Mouse (Mus musculus): ENCODE data around the gene Pacs2. TPM values are rescaled to one million over a fixed set of nuclear protein-coding genes. Genes with fewer than 3 reads are reported as not detected.

Pacs2 gene
- total RNA-seq, 1 experiment = 17.2 TPM

DNA sequence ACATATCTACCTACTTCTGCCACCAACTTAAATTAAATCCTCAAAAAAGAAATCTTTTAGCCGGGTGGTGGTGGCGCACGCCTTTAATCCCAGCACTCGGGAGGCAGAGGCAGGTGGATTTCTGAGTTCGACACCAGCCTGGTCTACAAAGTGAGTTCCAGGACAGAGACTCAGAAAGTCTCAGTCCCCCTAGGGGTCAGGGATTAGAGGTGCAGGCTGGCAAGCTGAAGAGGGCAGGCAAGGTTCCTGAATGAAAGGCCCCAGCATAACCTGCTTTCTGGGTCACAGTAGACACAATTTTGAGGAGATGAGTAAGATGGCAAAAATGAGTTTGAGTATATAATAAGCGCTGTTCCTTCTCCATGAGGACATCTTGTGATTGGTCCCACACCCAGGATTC, 29.0 kb upstream of the Pacs2 start:
- TF ChIP-seq ZC3H11A (IDR thresholded peaks at IDR 0.05; ENCODE audit: borderline replicate concordance, low read depth, low read length) (no peak), MAFK (IDR thresholded peaks at IDR 0.05; ENCODE audit: insufficient read depth, low read depth, low read length) (no peak), ZNF384 (IDR thresholded peaks at IDR 0.05; ENCODE audit: low read depth, low read length) (no peak), CHD2 (IDR thresholded peaks at IDR 0.05; ENCODE audit: low read depth, low read length) (no peak), HCFC1 (IDR thresholded peaks at IDR 0.05; ENCODE audit: borderline replicate concordance, insufficient read depth, low read length) (no peak)

DNA sequence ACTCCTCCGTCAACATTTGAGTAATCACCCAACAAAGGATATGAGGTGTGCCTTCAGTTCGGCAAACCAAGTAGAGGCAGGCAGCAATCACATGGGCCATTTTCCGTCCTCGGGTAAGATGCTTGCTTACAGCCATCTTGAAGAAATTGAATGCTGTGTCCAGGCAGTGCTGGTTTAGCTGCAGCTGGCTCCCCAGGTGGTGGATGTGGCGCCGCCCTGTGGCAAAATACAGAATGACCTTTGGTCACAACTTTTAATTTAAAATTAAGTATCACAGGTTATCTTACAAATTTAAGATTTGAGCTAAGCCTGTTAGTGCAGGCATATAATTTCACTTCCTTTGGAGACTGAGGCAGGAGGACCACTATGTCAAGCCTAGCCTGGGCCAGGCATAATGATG, 26.4 kb upstream of the Pacs2 start:
- no peak for DNase-seq (ENCODE audit: low read depth, low spot score)

More for the DNA sequence above, 29.0 kb upstream of the Pacs2 start:
- no peaks in the 10 kb centered on the region for H3K4me1 ChIP-seq (ENCODE audit: control insufficient read depth in 2 of 2, insufficient read depth in 2 of 2, low read length in 2 of 2, poor library complexity in 1 of 2)
- H3K9me3 ChIP-seq (ENCODE audit: control insufficient read depth, insufficient read depth, low read depth, low read length) = no peaks in the 10 kb centered on the region
- peaks cover 18% of the 10 kb centered on the region; the same call in 1 of the 2 replicates for H3K36me3 ChIP-seq (ENCODE audit: control insufficient read depth, insufficient read depth, low read length, poor library complexity, severe bottlenecking)
- in situ Hi-C loops (cut with MboI; ENCODE audit: low sequenced_read_pairs in 2 of 2, unreplicated experiment in 2 of 2) = no loop called here
- DNase-seq (ENCODE audit: low read depth, low spot score) = no peak
- H3K4me3 ChIP-seq (ENCODE audit: insufficient read depth in 1 of 2, low read depth in 1 of 2, low read length in 2 of 2, poor library complexity in 1 of 2, severe bottlenecking in 1 of 2) = no peak overlapping the region
- no peak overlapping the region for H3K9ac ChIP-seq (ENCODE audit: insufficient read depth, low read depth, low read length, poor library complexity, severe bottlenecking)
- no peak overlapping the region for H3K27ac ChIP-seq (ENCODE audit: insufficient read depth, low read depth, low read length, poor library complexity, severe bottlenecking)

DNA sequence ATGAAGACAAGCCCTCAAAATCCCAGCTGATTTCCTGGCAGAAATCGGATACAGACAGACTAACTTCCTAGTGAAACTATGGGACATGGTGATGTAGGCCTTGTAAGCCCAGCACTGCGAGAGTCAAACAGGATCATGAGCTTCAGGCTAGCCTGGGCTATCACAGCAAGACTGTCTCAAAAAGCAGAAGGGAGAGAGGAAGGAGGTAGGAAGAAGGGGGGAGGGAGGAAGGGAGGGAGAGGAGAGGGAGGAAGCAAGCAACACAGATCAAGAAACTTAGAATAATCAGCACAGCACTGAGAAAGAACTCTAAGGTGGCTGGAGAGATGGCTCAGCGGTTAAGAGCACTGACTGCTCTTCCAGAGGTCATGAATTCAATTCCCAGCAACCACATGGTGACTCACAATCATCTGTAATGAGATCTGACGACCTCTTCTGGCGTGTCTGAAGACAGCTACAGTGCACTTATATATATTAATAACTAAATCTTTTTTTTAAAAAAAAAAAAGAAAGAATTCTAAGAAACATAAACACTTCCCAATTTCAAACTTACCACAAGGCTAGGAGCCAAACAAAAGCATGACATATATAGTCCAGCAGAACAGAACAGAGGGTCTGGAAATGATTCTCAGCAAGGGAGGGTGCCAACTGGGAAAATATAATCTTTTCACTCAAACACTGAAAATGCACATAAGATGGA, 23.5 kb upstream of the Pacs2 start:
- no peaks in the 10 kb centered on the region for H3K9me3 ChIP-seq (ENCODE audit: control insufficient read depth, insufficient read depth, low read depth, low read length)
- no peak overlapping the region for H3K4me3 ChIP-seq (ENCODE audit: insufficient read depth in 1 of 2, low read depth in 1 of 2, low read length in 2 of 2, poor library complexity in 1 of 2, severe bottlenecking in 1 of 2)
- TF ChIP-seq ZC3H11A (IDR thresholded peaks at IDR 0.05; ENCODE audit: borderline replicate concordance, low read depth, low read length) = no peak
- TF ChIP-seq ZNF384 (IDR thresholded peaks at IDR 0.05; ENCODE audit: low read depth, low read length) = no peak
- no peak for TF ChIP-seq CHD2 (IDR thresholded peaks at IDR 0.05; ENCODE audit: low read depth, low read length)
- TF ChIP-seq MAFK (IDR thresholded peaks at IDR 0.05; ENCODE audit: insufficient read depth, low read depth, low read length) = no peak
- no peak for TF ChIP-seq HCFC1 (IDR thresholded peaks at IDR 0.05; ENCODE audit: borderline replicate concordance, insufficient read depth, low read length)
- in situ Hi-C loops (cut with MboI; ENCODE audit: low sequenced_read_pairs in 2 of 2, unreplicated experiment in 2 of 2) = no loop called here
- DNase-seq (ENCODE audit: low read depth, low spot score) = no peak
- H3K4me1 ChIP-seq (ENCODE audit: control insufficient read depth in 2 of 2, insufficient read depth in 2 of 2, low read length in 2 of 2, poor library complexity in 1 of 2) = no peaks in the 10 kb centered on the region
- H3K36me3 ChIP-seq (ENCODE audit: control insufficient read depth, insufficient read depth, low read length, poor library complexity, severe bottlenecking) = peaks cover 8% of the 10 kb centered on the region; the same call in 1 of the 2 replicates
- no peak overlapping the region for H3K9ac ChIP-seq (ENCODE audit: insufficient read depth, low read depth, low read length, poor library complexity, severe bottlenecking)
- H3K27ac ChIP-seq (ENCODE audit: insufficient read depth, low read depth, low read length, poor library complexity, severe bottlenecking) = no peak overlapping the region

More for the DNA sequence above, 26.4 kb upstream of the Pacs2 start:
- Histone ChIP-seq H3K4me1 (ENCODE audit: control insufficient read depth in 2 of 2, insufficient read depth in 2 of 2, low read length in 2 of 2, poor library complexity in 1 of 2) (no peaks in the 10 kb centered on the region), H3K4me3 (ENCODE audit: insufficient read depth in 1 of 2, low read depth in 1 of 2, low read length in 2 of 2, poor library complexity in 1 of 2, severe bottlenecking in 1 of 2) (no peak overlapping the region), H3K9ac (ENCODE audit: insufficient read depth, low read depth, low read length, poor library complexity, severe bottlenecking) (no peak overlapping the region), H3K36me3 (ENCODE audit: control insufficient read depth, insufficient read depth, low read length, poor library complexity, severe bottlenecking) (peaks cover 9% of the 10 kb centered on the region; the same call in 1 of the 2 replicates), H3K27ac (ENCODE audit: insufficient read depth, low read depth, low read length, poor library complexity, severe bottlenecking) (no peak overlapping the region), H3K9me3 (ENCODE audit: control insufficient read depth, insufficient read depth, low read depth, low read length) (no peaks in the 10 kb centered on the region)
- in situ Hi-C loops (cut with MboI; ENCODE audit: low sequenced_read_pairs in 2 of 2, unreplicated experiment in 2 of 2) = no loop called here
- no peak for TF ChIP-seq ZNF384 (IDR thresholded peaks at IDR 0.05; ENCODE audit: low read depth, low read length)
- TF ChIP-seq MAFK (IDR thresholded peaks at IDR 0.05; ENCODE audit: insufficient read depth, low read depth, low read length) = no peak
- no peak for TF ChIP-seq HCFC1 (IDR thresholded peaks at IDR 0.05; ENCODE audit: borderline replicate concordance, insufficient read depth, low read length)
- no peak for TF ChIP-seq CHD2 (IDR thresholded peaks at IDR 0.05; ENCODE audit: low read depth, low read length)
- no peak for TF ChIP-seq ZC3H11A (IDR thresholded peaks at IDR 0.05; ENCODE audit: borderline replicate concordance, low read depth, low read length)

DNA sequence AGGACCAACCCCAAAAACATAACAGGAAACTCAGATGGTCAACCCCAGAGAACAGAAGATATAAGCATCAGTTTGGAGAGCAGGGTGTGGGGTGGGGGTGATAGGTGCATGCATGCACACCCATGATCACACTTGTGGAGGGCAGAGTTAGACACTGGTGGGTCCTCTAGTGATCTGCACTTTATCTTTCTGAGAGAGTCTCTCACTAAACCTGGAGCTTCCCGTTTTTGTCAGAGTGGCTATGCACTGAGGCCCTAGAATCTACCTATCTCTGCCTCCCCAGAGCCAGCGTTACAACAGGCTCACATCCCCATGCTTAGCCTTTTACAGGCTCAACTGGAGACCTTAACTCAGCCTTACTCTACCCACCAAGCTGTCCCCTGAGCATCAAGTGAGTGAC, 22.9 kb upstream of the Pacs2 start:
- no peak for DNase-seq (ENCODE audit: low read depth, low spot score)
- TF ChIP-seq CHD2 (IDR thresholded peaks at IDR 0.05; ENCODE audit: low read depth, low read length) (no peak), ZC3H11A (IDR thresholded peaks at IDR 0.05; ENCODE audit: borderline replicate concordance, low read depth, low read length) (no peak), ZNF384 (IDR thresholded peaks at IDR 0.05; ENCODE audit: low read depth, low read length) (no peak), MAFK (IDR thresholded peaks at IDR 0.05; ENCODE audit: insufficient read depth, low read depth, low read length) (no peak), HCFC1 (IDR thresholded peaks at IDR 0.05; ENCODE audit: borderline replicate concordance, insufficient read depth, low read length) (no peak)
- no peaks in the 10 kb centered on the region for H3K9me3 ChIP-seq (ENCODE audit: control insufficient read depth, insufficient read depth, low read depth, low read length)
- H3K4me3 ChIP-seq (ENCODE audit: insufficient read depth in 1 of 2, low read depth in 1 of 2, low read length in 2 of 2, poor library complexity in 1 of 2, severe bottlenecking in 1 of 2) = no peak overlapping the region
- no peak overlapping the region for H3K9ac ChIP-seq (ENCODE audit: insufficient read depth, low read depth, low read length, poor library complexity, severe bottlenecking)
- in situ Hi-C loops (cut with MboI; ENCODE audit: low sequenced_read_pairs in 2 of 2, unreplicated experiment in 2 of 2) = no loop called here
- H3K36me3 ChIP-seq (ENCODE audit: control insufficient read depth, insufficient read depth, low read length, poor library complexity, severe bottlenecking) = peaks cover 7% of the 10 kb centered on the region; the same call in 1 of the 2 replicates
- no peak overlapping the region for H3K27ac ChIP-seq (ENCODE audit: insufficient read depth, low read depth, low read length, poor library complexity, severe bottlenecking)
- no peaks in the 10 kb centered on the region for H3K4me1 ChIP-seq (ENCODE audit: control insufficient read depth in 2 of 2, insufficient read depth in 2 of 2, low read length in 2 of 2, poor library complexity in 1 of 2)
